In genomic region chr5:148495173-148495572, GRCm38 (mm10) we compare ENCODE assay signal across 1 mouse cellular context.
TF ChIP-seq lines count a peak whose summit lies in the region.

No protein-coding gene starts in this region.

TF ChIP-seq in MEL, 35 proteins besides CTCF, POLR2A, EP300 and RAD21 (continued from another document):
- no peak for TF ChIP-seq GABPA (IDR thresholded peaks at IDR 0.05; ENCODE audit: low read depth, low read length)
- TF ChIP-seq ZKSCAN1 (IDR thresholded peaks at IDR 0.05; ENCODE audit: low read depth, low read length), result peak; percentile 58; the same call in 1 of the 2 replicates
- TF ChIP-seq TCF12 (IDR thresholded peaks at IDR 0.05; ENCODE audit: low read depth, low read length), result peak; percentile 34; the same call in 1 of the 2 replicates
- peak; percentile 11; the same call in 1 of the 2 replicates for TF ChIP-seq CHD2 (IDR thresholded peaks at IDR 0.05; ENCODE audit: low read length)
- no peak for TF ChIP-seq CHD1 (IDR thresholded peaks at IDR 0.05; ENCODE audit: low read depth, low read length)
- TF ChIP-seq KAT2A (conservative IDR thresholded peaks at IDR 0.05; ENCODE audit: low read depth, low read length), result no peak
- peak; percentile 82 for TF ChIP-seq MXI1 (IDR thresholded peaks at IDR 0.05; ENCODE audit: low read depth, low read length)
- no peak for TF ChIP-seq RCOR1 (IDR thresholded peaks at IDR 0.05; ENCODE audit: low read depth, low read length)
